Mouse (Mus musculus): ENCODE results near the gene Mmachc. TPM values are rescaled to one million over a fixed set of nuclear protein-coding genes. Genes with fewer than 3 reads are reported as not detected.
A peak's percentile ranks its signal among the peaks of the same experiment; 100 is the strongest.

Gene Mmachc
- polyA plus RNA-seq, 1 experiment from 2014 or later: 19.1 TPM

GRCm38 (mm10) chr4:116725444-116725843 lies 17.2 kb upstream of the Mmachc start:
- H3K4me3 ChIP-seq (ENCODE audit: low read depth, low read length): no peak overlapping the region
- H3K4me1 ChIP-seq (ENCODE audit: control insufficient read depth, insufficient read depth, low read length): 0 out of 2 replicates have a peak, but pooled peaks cover 4% of the 10 kb centered on the region
- H3K36me3 ChIP-seq (ENCODE audit: control insufficient read depth, insufficient read depth, low read length): no peaks in the 10 kb centered on the region
- H3K27me3 ChIP-seq (ENCODE audit: control insufficient read depth, insufficient read depth, low read length): no peaks in the 10 kb centered on the region
- no peaks in the 10 kb centered on the region for H3K9me3 ChIP-seq (ENCODE audit: control insufficient read depth, low read depth, low read length)
- no peak overlapping the region for H3K27ac ChIP-seq (ENCODE audit: low read length)
- H3K9ac ChIP-seq (replicated peaks; ENCODE audit: low read depth, low read length): no peak overlapping the region
- no peak overlapping the region for H3K4me2 ChIP-seq (replicated peaks; ENCODE audit: low read depth, low read length)
- 80% methylated on average over 5 of the region's 5 CpGs for WGBS
- no peak for ATAC-seq (ENCODE audit: insufficient number of reproducible peaks, insufficient read depth, low FRiP score, low read depth)

DNA sequence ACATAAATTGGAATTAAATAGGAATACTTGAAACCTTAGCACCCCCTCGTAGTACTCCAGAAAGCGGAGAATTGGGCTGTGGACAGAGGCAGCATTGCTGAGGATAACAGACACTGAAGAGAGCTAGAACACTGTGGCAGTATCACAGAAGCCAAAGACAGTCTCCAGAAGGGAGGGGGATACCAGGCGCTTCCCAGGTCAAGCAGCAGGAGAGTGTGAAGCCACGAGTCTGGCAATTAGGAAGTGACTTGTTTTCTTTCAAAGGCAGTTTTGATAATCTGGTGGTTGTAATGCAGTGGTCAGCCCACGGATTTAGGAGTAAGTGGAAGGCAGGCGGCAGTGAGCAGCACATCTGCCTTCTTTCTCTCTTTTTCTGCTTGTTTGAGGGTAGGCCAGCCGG lies 14.0 kb upstream of the Mmachc start:
- H3K4me1 ChIP-seq (ENCODE audit: control insufficient read depth, insufficient read depth, low read length): 0 out of 2 replicates have a peak, but pooled peaks cover 4% of the 10 kb centered on the region
- H3K9me3 ChIP-seq (ENCODE audit: control insufficient read depth, low read depth, low read length): no peaks in the 10 kb centered on the region
- no peak for ATAC-seq (ENCODE audit: insufficient number of reproducible peaks, insufficient read depth, low FRiP score, low read depth)
- no peaks in the 10 kb centered on the region for H3K36me3 ChIP-seq (ENCODE audit: control insufficient read depth, insufficient read depth, low read length)
- peak overlapping the region; percentile 76 for H3K4me2 ChIP-seq (replicated peaks; ENCODE audit: low read depth, low read length)
- peak overlapping the region; percentile 76 for H3K4me3 ChIP-seq (ENCODE audit: low read depth, low read length)
- H3K27ac ChIP-seq (ENCODE audit: low read length): no peak overlapping the region
- 50% methylated on average over 7 of the region's 7 CpGs for WGBS
- H3K27me3 ChIP-seq (ENCODE audit: control insufficient read depth, insufficient read depth, low read length): no peaks in the 10 kb centered on the region
- no peak overlapping the region for H3K9ac ChIP-seq (replicated peaks; ENCODE audit: low read depth, low read length)

DNA sequence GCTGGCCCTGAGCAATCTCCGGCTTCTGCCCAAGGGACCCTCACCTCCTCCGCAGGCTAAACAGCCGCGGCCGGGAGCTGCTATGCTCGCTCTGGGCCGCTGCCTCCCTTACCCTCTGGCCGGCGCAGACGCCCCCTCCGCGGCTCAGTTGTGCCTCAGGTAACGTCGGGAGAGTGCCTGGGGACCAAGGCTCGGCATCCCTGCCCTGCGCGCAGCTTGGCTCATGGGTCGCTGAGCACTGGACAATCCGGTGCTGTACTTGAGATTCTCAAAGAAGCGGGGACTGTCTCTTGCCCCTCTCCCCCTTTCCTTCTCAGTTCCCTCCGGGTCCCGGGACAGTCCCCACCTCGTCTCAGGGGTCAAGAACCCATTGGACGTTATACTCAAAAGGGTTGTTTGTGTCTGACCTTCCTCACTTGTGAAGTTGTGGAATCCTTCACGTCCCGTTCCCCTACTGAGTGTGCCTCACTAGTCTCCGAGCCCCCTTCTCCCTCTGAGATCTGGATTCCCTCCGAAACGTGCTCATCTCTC lies 13.0 kb upstream of the Mmachc start:
- H3K4me2 ChIP-seq (replicated peaks; ENCODE audit: low read depth, low read length): peak overlapping the region; percentile 76
- H3K4me3 ChIP-seq (ENCODE audit: low read depth, low read length): peak overlapping the region; percentile 76
- no peaks in the 10 kb centered on the region for H3K9me3 ChIP-seq (ENCODE audit: control insufficient read depth, low read depth, low read length)
- 0 out of 2 replicates have a peak, but pooled peaks cover 4% of the 10 kb centered on the region for H3K4me1 ChIP-seq (ENCODE audit: control insufficient read depth, insufficient read depth, low read length)
- peak overlapping the region; percentile 87 for H3K9ac ChIP-seq (replicated peaks; ENCODE audit: low read depth, low read length)
- ATAC-seq (ENCODE audit: insufficient number of reproducible peaks, insufficient read depth, low FRiP score, low read depth): no peak; the same call in 1 of the 2 replicates
- peak overlapping the region; percentile 90 for H3K27ac ChIP-seq (ENCODE audit: low read length)
- under 1% methylated on average over 29 of the region's 29 CpGs for WGBS
- H3K27me3 ChIP-seq (ENCODE audit: control insufficient read depth, insufficient read depth, low read length): no peaks in the 10 kb centered on the region
- no peaks in the 10 kb centered on the region for H3K36me3 ChIP-seq (ENCODE audit: control insufficient read depth, insufficient read depth, low read length)

DNA sequence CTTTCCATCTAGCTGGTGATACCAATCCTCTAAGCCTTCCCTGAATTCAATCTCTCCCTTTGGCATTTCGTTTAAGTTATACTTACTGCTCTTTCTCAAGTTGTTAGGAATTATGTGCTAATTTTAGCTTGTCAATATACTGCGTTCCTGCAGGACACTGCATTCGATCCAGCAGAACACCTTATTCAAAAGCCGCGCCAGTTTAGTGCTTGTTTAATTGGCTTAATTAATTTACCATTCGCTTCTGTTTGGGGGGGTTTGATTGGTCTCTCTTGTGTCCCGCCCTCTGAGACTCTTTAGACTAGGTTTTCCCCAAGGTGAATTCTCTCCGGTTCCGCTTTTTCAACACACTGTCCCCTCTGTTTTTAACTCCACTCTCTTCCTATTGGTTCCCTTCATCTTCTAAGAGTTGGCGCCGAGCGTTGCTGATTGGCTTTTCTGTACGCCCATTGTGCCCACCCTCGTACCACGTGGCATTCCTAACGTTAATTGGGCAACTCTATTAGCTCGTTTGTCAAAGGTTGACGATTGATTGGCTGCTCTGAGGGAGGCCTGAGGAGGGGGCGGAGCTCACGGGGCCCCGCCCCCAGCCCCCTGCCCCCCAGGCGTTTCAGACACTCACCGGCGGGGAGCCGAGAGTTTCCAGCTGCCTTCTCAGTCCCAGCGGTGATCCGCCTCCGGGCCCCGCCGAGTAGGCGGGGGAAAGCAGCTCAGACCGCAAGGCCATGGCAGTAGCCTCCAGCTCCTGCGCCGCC lies 12.3 kb upstream of the Mmachc start, which contains the start of gene Tesk2:
Tesk2 (plus strand) TSS at position 606 of the 755 bp plus-strand sequence.
- ATAC-seq (ENCODE audit: insufficient number of reproducible peaks, insufficient read depth, low FRiP score, low read depth): peak; percentile 98
- no peaks in the 10 kb centered on the region for H3K27me3 ChIP-seq (ENCODE audit: control insufficient read depth, insufficient read depth, low read length)
- H3K4me3 ChIP-seq (ENCODE audit: low read depth, low read length): peak within 1 kb of the TSS; percentile 76
- under 1% methylated on average over 34 of the region's 34 CpGs for WGBS
- 0 out of 2 replicates have a peak, but pooled peaks cover 4% of the 10 kb centered on the region for H3K4me1 ChIP-seq (ENCODE audit: control insufficient read depth, insufficient read depth, low read length)
- H3K9ac ChIP-seq (replicated peaks; ENCODE audit: low read depth, low read length): peak within 1 kb of the TSS; percentile 87
- no peaks in the 10 kb centered on the region for H3K36me3 ChIP-seq (ENCODE audit: control insufficient read depth, insufficient read depth, low read length)
- peak within 1 kb of the TSS; percentile 90 for H3K27ac ChIP-seq (ENCODE audit: low read length)
- peak within 1 kb of the TSS; percentile 76 for H3K4me2 ChIP-seq (replicated peaks; ENCODE audit: low read depth, low read length)
- no peaks in the 10 kb centered on the region for H3K9me3 ChIP-seq (ENCODE audit: control insufficient read depth, low read depth, low read length)

DNA sequence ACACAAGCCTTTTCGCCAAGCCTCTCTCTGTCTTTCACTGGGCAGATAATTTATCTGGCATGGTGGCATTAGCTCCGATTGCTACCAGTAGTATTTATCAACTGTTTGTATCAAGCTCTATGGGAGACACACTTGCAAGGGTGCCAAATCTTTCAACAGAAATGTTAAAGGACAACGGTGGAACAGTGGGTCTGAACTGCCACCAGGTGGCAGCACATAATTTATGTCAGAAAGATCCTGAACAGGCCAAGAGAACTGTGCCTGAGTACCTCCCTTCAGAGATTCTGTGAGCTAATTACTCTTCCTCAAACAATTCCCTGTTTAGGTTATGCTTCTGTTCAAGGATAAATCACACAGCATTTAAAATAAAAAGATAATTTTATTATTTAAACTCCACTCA lies 11.2 kb upstream of the Mmachc start:
- WGBS: 19% methylated on average over 3 of the region's 3 CpGs
- ATAC-seq (ENCODE audit: insufficient number of reproducible peaks, insufficient read depth, low FRiP score, low read depth): no peak
- H3K9ac ChIP-seq (replicated peaks; ENCODE audit: low read depth, low read length): no peak overlapping the region
- H3K4me1 ChIP-seq (ENCODE audit: control insufficient read depth, insufficient read depth, low read length): no peaks in the 10 kb centered on the region
- no peak overlapping the region for H3K27ac ChIP-seq (ENCODE audit: low read length)
- H3K27me3 ChIP-seq (ENCODE audit: control insufficient read depth, insufficient read depth, low read length): no peaks in the 10 kb centered on the region
- H3K4me3 ChIP-seq (ENCODE audit: low read depth, low read length): no peak overlapping the region
- no peaks in the 10 kb centered on the region for H3K9me3 ChIP-seq (ENCODE audit: control insufficient read depth, low read depth, low read length)
- H3K4me2 ChIP-seq (replicated peaks; ENCODE audit: low read depth, low read length): no peak overlapping the region
- H3K36me3 ChIP-seq (ENCODE audit: control insufficient read depth, insufficient read depth, low read length): peaks cover 6% of the 10 kb centered on the region; the same call in 1 of the 2 replicates

- H3K9me3 ChIP-seq (ENCODE audit: control insufficient read depth, low read depth, low read length): no peaks in the 10 kb centered on the region
- peaks cover 6% of the 10 kb centered on the region for H3K36me3 ChIP-seq (ENCODE audit: control insufficient read depth, insufficient read depth, low read length)
- WGBS: 87% methylated on average over 1 of the region's 1 CpGs
- no peaks in the 10 kb centered on the region for H3K27me3 ChIP-seq (ENCODE audit: control insufficient read depth, insufficient read depth, low read length)
- H3K4me3 ChIP-seq (ENCODE audit: low read depth, low read length): no peak overlapping the region
- no peak overlapping the region for H3K4me2 ChIP-seq (replicated peaks; ENCODE audit: low read depth, low read length)
- H3K27ac ChIP-seq (ENCODE audit: low read length): no peak overlapping the region
- no peak overlapping the region for H3K9ac ChIP-seq (replicated peaks; ENCODE audit: low read depth, low read length)
- 0 out of 2 replicates have a peak, but pooled peaks cover 3% of the 10 kb centered on the region for H3K4me1 ChIP-seq (ENCODE audit: control insufficient read depth, insufficient read depth, low read length)
- no peak for ATAC-seq (ENCODE audit: insufficient number of reproducible peaks, insufficient read depth, low FRiP score, low read depth)
Observed at GRCm38 (mm10) chr4:116712536-116712935, 4.3 kb upstream of the Mmachc start.

DNA sequence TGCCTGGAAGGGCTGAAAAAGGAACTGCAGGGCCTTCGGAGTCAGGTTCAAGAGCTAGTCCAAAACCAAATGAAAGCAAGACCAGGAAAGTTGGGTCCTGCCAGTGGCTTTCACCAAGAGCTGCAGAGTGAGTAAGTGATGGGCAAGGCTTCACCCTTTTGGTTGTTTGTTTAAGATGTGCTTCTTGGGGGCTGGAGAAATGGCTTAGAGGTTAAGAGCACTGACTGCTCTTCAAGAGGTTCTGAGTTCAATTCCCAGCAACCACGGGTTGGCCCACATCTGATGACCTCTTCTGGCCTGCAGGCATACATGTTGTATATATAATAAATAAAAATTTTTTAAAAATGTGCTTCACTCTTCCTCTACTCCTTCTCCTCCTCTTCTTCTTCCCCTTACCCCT lies 1.9 kb upstream of the Mmachc start:
- no peak for ATAC-seq (ENCODE audit: insufficient number of reproducible peaks, insufficient read depth, low FRiP score, low read depth)
- Histone ChIP-seq H3K36me3 (ENCODE audit: control insufficient read depth, insufficient read depth, low read length) (peaks cover 5% of the 10 kb centered on the region), H3K27ac (ENCODE audit: low read length) (no peak overlapping the region), H3K9me3 (ENCODE audit: control insufficient read depth, low read depth, low read length) (no peaks in the 10 kb centered on the region), H3K4me2 (replicated peaks; ENCODE audit: low read depth, low read length) (no peak overlapping the region), H3K9ac (replicated peaks; ENCODE audit: low read depth, low read length) (no peak overlapping the region), H3K27me3 (ENCODE audit: control insufficient read depth, insufficient read depth, low read length) (no peaks in the 10 kb centered on the region), H3K4me3 (ENCODE audit: low read depth, low read length) (no peak overlapping the region), H3K4me1 (ENCODE audit: control insufficient read depth, insufficient read depth, low read length) (0 out of 2 replicates have a peak, but pooled peaks cover 3% of the 10 kb centered on the region)
- WGBS: 88% methylated on average over 2 of the region's 2 CpGs

- 7% methylated on average over 9 of the region's 9 CpGs for WGBS
- Histone ChIP-seq H3K36me3 (ENCODE audit: control insufficient read depth, insufficient read depth, low read length) (no peaks in the 10 kb centered on the region; the same call in 1 of the 2 replicates), H3K9me3 (ENCODE audit: control insufficient read depth, low read depth, low read length) (no peaks in the 10 kb centered on the region), H3K4me3 (ENCODE audit: low read depth, low read length) (peak overlapping the region; percentile 64), H3K4me2 (replicated peaks; ENCODE audit: low read depth, low read length) (peak overlapping the region; percentile 91), H3K9ac (replicated peaks; ENCODE audit: low read depth, low read length) (peak overlapping the region; percentile 46; the same call in 1 of the 2 replicates), H3K27me3 (ENCODE audit: control insufficient read depth, insufficient read depth, low read length) (no peaks in the 10 kb centered on the region), H3K4me1 (ENCODE audit: control insufficient read depth, insufficient read depth, low read length) (0 out of 2 replicates have a peak, but pooled peaks cover 3% of the 10 kb centered on the region), H3K27ac (ENCODE audit: low read length) (no peak overlapping the region)
- no peak for ATAC-seq (ENCODE audit: insufficient number of reproducible peaks, insufficient read depth, low FRiP score, low read depth)
Observed at GRCm38 (mm10) chr4:116708791-116709390, 685 bp upstream of the Mmachc start.
